Mouse (Mus musculus): ENCODE data around the gene Atp1b3. TPM values are rescaled to one million over a fixed set of nuclear protein-coding genes. Genes with fewer than 3 reads are reported as not detected.
"Not testable (repeated sequence)": the region's sequence is repeated elsewhere in the genome, so short reads cannot be mapped to it uniquely, and the experiment has no call there.

Gene Atp1b3
- 64.4 and 69.4 TPM in 2 replicates for polyA plus RNA-seq (2015; fragmentation: Nextera tagmentation; extraction: Ambion mirVana)

- H3K9me3 ChIP-seq (replicated peaks), result no peaks in the 10 kb centered on the region
- H3K36me3 ChIP-seq (replicated peaks), result no peaks in the 10 kb centered on the region
- no peaks in the 10 kb centered on the region for H3K27me3 ChIP-seq
- peak within 1 kb of the TSS; percentile 95 for H3K27ac ChIP-seq (replicated peaks)
- H3K9ac ChIP-seq, result peak within 1 kb of the TSS; percentile 86
- under 1% methylated on average over 81 of the region's 81 CpGs for WGBS (ENCODE audit: insufficient replicate concordance)
- peak; percentile 97 for ATAC-seq (ENCODE audit: insufficient read depth)
- H3K4me2 ChIP-seq, result peak within 1 kb of the TSS; percentile 93
- H3K4me1 ChIP-seq (replicated peaks), result peaks cover 30% of the 10 kb centered on the region
- peak within 1 kb of the TSS; percentile 86 for H3K4me3 ChIP-seq (replicated peaks)
Observed at GRCm38 (mm10) chr9:96364141-96364838, at the start of gene Atp1b3. Gene Atp1b3, minus strand, starts transcription at chr9:96364442.

GRCm38 (mm10) chr9:96412821-96413405 is 48.7 kb upstream of the Atp1b3 start:
- H3K27ac ChIP-seq (replicated peaks), result no peak overlapping the region
- no peak overlapping the region for H3K9ac ChIP-seq
- no peaks in the 10 kb centered on the region for H3K27me3 ChIP-seq
- no peak overlapping the region for H3K4me3 ChIP-seq (replicated peaks)
- ATAC-seq (ENCODE audit: insufficient read depth), result no peak
- no peaks in the 10 kb centered on the region for H3K36me3 ChIP-seq (replicated peaks)
- WGBS (ENCODE audit: insufficient replicate concordance), result 64% methylated on average over 9 of the region's 9 CpGs
- no peaks in the 10 kb centered on the region for H3K9me3 ChIP-seq (replicated peaks)
- no peaks in the 10 kb centered on the region for H3K4me1 ChIP-seq (replicated peaks)
- no peak overlapping the region for H3K4me2 ChIP-seq

DNA sequence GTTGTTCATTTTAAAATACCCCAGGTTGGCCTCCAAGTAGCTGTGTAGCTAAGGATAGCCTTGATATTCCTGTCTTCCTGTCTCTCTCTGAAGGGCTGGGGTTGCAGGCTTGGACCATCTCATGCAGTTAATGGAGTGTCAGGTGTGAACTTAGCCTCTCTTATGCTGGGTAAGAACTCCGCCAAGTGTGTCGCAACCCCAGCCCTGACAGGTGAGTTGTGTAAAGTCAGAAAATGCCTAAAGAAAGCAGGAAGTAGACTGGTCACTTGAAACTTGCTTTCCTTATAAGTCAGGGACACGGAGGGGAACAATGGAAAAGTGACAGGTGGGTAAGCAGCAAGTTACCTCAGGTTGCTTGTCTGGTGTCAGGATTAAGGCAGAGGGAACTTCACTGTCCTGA is 40.1 kb upstream of the Atp1b3 start:
- no peaks in the 10 kb centered on the region for H3K27me3 ChIP-seq
- no peak overlapping the region for H3K27ac ChIP-seq (replicated peaks)
- no peak overlapping the region for H3K4me3 ChIP-seq (replicated peaks)
- 70% methylated on average over 3 of the region's 3 CpGs for WGBS (ENCODE audit: insufficient replicate concordance)
- no peak overlapping the region for H3K9ac ChIP-seq
- H3K36me3 ChIP-seq (replicated peaks), result no peaks in the 10 kb centered on the region
- H3K4me1 ChIP-seq (replicated peaks), result 0 out of 2 replicates have a peak, but pooled peaks cover 3% of the 10 kb centered on the region
- H3K9me3 ChIP-seq (replicated peaks), result no peaks in the 10 kb centered on the region
- no peak for ATAC-seq (ENCODE audit: insufficient read depth)
- H3K4me2 ChIP-seq, result no peak overlapping the region

GRCm38 (mm10) chr9:96399916-96400315 is 35.7 kb upstream of the Atp1b3 start:
- WGBS (ENCODE audit: insufficient replicate concordance), result 61% methylated on average over 3 of the region's 3 CpGs
- not testable (repeated sequence) for H3K4me2 ChIP-seq; H3K9ac ChIP-seq; H3K36me3 ChIP-seq (replicated peaks); H3K4me1 ChIP-seq (replicated peaks); H3K4me3 ChIP-seq (replicated peaks); H3K27ac ChIP-seq (replicated peaks); ATAC-seq (ENCODE audit: insufficient read depth); H3K9me3 ChIP-seq (replicated peaks); H3K27me3 ChIP-seq

DNA sequence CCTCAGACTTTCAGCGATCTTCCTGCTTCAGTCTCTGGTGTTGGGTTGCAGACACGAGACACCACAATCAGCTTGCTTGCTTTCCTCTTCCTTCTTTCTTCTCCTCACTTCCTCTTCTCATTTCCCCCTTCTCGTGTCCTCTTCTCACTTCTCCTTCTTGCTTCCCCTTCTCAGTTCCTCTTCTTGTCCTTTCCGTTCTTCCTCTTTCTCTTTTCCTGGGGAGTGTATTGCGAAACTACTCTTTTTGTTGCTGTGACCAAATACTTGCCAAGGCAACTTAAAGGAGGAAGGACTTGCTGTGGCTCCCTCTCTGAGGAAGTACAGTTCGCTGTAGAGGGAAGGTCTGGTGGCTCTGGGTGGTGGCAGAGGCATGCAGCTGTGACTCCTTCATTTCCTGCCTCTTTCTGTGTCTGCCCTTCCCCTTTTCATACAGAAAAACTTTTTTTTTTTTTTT is 35.2 kb upstream of the Atp1b3 start:
- Histone ChIP-seq H3K4me3 (replicated peaks) (no peak overlapping the region), H3K9ac (no peak overlapping the region), H3K36me3 (replicated peaks) (no peaks in the 10 kb centered on the region), H3K27me3 (no peaks in the 10 kb centered on the region), H3K4me1 (replicated peaks) (peaks cover 6% of the 10 kb centered on the region; the same call in 1 of the 2 replicates), H3K4me2 (no peak overlapping the region), H3K9me3 (replicated peaks) (no peaks in the 10 kb centered on the region), H3K27ac (replicated peaks) (peak overlapping the region; percentile 75)
- 15% methylated on average over 6 of the region's 6 CpGs for WGBS (ENCODE audit: insufficient replicate concordance)
- no peak for ATAC-seq (ENCODE audit: insufficient read depth)

DNA sequence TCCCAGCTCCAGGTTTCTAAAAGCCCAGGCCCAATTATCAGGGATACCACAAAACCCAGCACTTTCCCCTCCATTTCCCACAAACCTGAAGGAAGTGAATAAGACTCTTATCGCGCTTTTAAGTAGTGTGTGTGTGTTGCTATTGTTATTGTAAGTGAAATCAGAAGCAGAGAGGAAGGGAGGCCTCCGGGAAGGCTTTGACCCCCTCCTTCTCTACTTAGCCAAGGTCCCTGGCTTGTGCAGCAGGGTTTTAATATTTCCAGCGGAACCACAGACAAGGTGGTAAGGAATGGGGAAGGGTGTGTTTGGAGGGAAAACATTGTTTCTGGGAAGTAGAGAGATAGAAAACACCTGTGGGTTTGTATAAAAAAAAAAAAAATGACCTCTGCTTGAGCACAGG is 34.4 kb upstream of the Atp1b3 start:
- Histone ChIP-seq H3K4me2 (no peak overlapping the region), H3K9me3 (replicated peaks) (no peaks in the 10 kb centered on the region), H3K27ac (replicated peaks) (peak overlapping the region; percentile 75), H3K9ac (no peak overlapping the region), H3K4me1 (replicated peaks) (peaks cover 4% of the 10 kb centered on the region; the same call in 1 of the 2 replicates), H3K36me3 (replicated peaks) (no peaks in the 10 kb centered on the region), H3K27me3 (no peaks in the 10 kb centered on the region), H3K4me3 (replicated peaks) (no peak overlapping the region)
- no peak for ATAC-seq (ENCODE audit: insufficient read depth)
- WGBS (ENCODE audit: insufficient replicate concordance), result 22% methylated on average over 4 of the region's 4 CpGs

- Histone ChIP-seq H3K4me1 (replicated peaks) (peaks cover 8% of the 10 kb centered on the region; the same call in 1 of the 2 replicates), H3K27me3 (no peaks in the 10 kb centered on the region), H3K36me3 (replicated peaks) (no peaks in the 10 kb centered on the region), H3K4me3 (replicated peaks) (no peak overlapping the region), H3K4me2 (no peak overlapping the region), H3K9me3 (replicated peaks) (no peaks in the 10 kb centered on the region), H3K9ac (no peak overlapping the region), H3K27ac (replicated peaks) (peak overlapping the region; percentile 38; the same call in 1 of the 2 replicates)
- WGBS (ENCODE audit: insufficient replicate concordance), result 54% methylated on average over 8 of the region's 8 CpGs
- no peak for ATAC-seq (ENCODE audit: insufficient read depth)
Observed at GRCm38 (mm10) chr9:96398165-96398564, 33.9 kb upstream of the Atp1b3 start.

DNA sequence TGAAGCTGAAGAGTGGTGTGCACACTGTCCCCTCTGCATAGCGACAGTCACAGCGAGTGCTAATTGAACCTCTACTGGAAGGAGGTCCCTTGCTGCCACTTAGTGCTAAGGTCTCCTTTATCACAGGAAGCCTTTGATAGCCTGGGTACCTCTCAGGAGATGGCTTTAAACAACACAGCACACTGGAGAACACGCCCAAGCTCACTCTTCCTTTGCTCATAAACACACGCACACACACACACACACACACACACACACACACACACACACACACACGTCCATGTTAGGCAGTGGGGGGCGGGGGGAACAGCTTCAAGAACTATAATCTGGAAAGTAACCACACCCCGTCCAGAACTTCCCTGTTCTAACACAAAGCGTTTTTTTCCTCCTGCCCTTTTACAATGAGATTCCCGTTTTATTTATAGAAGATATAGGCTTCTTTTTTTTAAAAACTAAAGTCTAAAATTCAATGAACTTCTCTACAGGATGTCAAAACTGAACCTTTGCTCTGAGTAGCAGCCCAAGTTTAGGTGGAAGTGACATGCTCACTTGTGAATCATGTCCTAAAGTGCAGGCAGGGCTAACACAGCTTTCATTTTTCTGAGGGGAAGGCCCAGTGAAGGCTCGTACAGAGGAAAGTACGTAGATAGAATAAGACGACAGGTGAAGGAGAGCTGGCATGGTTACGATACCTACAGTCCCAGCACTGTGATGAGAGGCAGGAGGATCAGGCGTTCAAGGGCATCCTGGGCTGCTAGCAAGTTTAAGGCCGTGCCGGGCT is 30.9 kb upstream of the Atp1b3 start:
- 32% methylated on average over 16 of the region's 16 CpGs for WGBS (ENCODE audit: insufficient replicate concordance)
- no peak for ATAC-seq (ENCODE audit: insufficient read depth)
- H3K27ac ChIP-seq (replicated peaks), result 0 out of 2 replicates have a peak overlapping the region, but pooled peaks have one; percentile 19

GRCm38 (mm10) chr9:96393731-96394235 is 29.5 kb upstream of the Atp1b3 start:
- no peak for ATAC-seq (ENCODE audit: insufficient read depth)
- H3K9ac ChIP-seq, result no peak overlapping the region
- no peak overlapping the region for H3K27ac ChIP-seq (replicated peaks)
- H3K9me3 ChIP-seq (replicated peaks), result no peaks in the 10 kb centered on the region
- H3K27me3 ChIP-seq, result no peaks in the 10 kb centered on the region
- H3K36me3 ChIP-seq (replicated peaks), result no peaks in the 10 kb centered on the region
- 62% methylated on average over 2 of the region's 2 CpGs for WGBS (ENCODE audit: insufficient replicate concordance)
- no peak overlapping the region for H3K4me2 ChIP-seq
- no peak overlapping the region for H3K4me3 ChIP-seq (replicated peaks)
- peaks cover 9% of the 10 kb centered on the region; the same call in 1 of the 2 replicates for H3K4me1 ChIP-seq (replicated peaks)

More for the DNA sequence above, 30.9 kb upstream of the Atp1b3 start:
- no peaks in the 10 kb centered on the region for H3K27me3 ChIP-seq
- H3K9ac ChIP-seq, result no peak overlapping the region
- peaks cover 9% of the 10 kb centered on the region; the same call in 1 of the 2 replicates for H3K4me1 ChIP-seq (replicated peaks)
- H3K4me2 ChIP-seq, result no peak overlapping the region
- H3K9me3 ChIP-seq (replicated peaks), result no peaks in the 10 kb centered on the region
- no peaks in the 10 kb centered on the region for H3K36me3 ChIP-seq (replicated peaks)
- no peak overlapping the region for H3K4me3 ChIP-seq (replicated peaks)

DNA sequence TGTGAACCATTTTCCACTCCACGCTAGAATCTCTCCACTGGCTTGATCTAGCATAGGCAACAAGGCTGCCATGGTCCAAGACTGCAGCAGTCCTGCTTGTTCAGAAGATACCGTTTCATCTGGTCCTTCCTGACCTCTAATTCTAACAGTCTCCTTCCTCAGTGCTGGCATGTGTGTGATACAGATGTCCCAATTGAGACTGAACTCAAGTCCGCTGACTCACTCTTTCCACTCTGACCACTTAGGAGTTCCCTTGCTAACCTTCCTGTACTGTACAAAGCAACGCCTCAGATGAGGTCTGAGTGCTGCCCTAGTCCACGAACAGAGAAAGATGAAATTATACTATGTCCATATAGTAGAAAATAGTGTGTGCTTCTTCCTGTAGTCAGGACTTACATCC is 28.9 kb upstream of the Atp1b3 start:
- Histone ChIP-seq H3K27me3 (no peaks in the 10 kb centered on the region), H3K27ac (replicated peaks) (no peak overlapping the region), H3K4me2 (no peak overlapping the region), H3K4me1 (replicated peaks) (peaks cover 6% of the 10 kb centered on the region; the same call in 1 of the 2 replicates), H3K4me3 (replicated peaks) (no peak overlapping the region), H3K9me3 (replicated peaks) (no peaks in the 10 kb centered on the region), H3K9ac (no peak overlapping the region), H3K36me3 (replicated peaks) (no peaks in the 10 kb centered on the region)
- no peak for ATAC-seq (ENCODE audit: insufficient read depth)
- WGBS (ENCODE audit: insufficient replicate concordance), result 48% methylated on average over 5 of the region's 5 CpGs

GRCm38 (mm10) chr9:96391921-96392320 is 27.7 kb upstream of the Atp1b3 start:
- Histone ChIP-seq H3K27me3 (no peaks in the 10 kb centered on the region), H3K36me3 (replicated peaks) (no peaks in the 10 kb centered on the region), H3K9me3 (replicated peaks) (no peaks in the 10 kb centered on the region), H3K4me3 (replicated peaks) (no peak overlapping the region), H3K9ac (no peak overlapping the region), H3K27ac (replicated peaks) (no peak overlapping the region), H3K4me1 (replicated peaks) (peaks cover 6% of the 10 kb centered on the region; the same call in 1 of the 2 replicates), H3K4me2 (no peak overlapping the region)
- no peak for ATAC-seq (ENCODE audit: insufficient read depth)
- 54% methylated on average over 1 of the region's 1 CpGs for WGBS (ENCODE audit: insufficient replicate concordance)
